Mouse (Mus musculus) lung, postnatal 0 days (tissue): ENCODE data around the gene Tmem246.

ENCODE experiments used
- CTCF ChIP-seq: IDR thresholded peaks from 2 replicates; pipeline ENCODE4 v1.5.1; 2016; ENCODE audit warnings: antibody characterized with exemption, mild to moderate bottlenecking
- EP300 ChIP-seq: IDR thresholded peaks from 2 replicates; pipeline ENCODE4 v1.6.1; 2016; ENCODE audit warnings: antibody characterized with exemption, mild to moderate bottlenecking, control low read depth

GRCm38 (mm10) chr4:49639913-49640312 lies 42.2 kb upstream of the Tmem246 start:
- TF ChIP-seq EP300, result no peak
- TF ChIP-seq CTCF, result peak; percentile 39
